ENCODE assay signal across 20 mouse cellular contexts in the genomic region with DNA sequence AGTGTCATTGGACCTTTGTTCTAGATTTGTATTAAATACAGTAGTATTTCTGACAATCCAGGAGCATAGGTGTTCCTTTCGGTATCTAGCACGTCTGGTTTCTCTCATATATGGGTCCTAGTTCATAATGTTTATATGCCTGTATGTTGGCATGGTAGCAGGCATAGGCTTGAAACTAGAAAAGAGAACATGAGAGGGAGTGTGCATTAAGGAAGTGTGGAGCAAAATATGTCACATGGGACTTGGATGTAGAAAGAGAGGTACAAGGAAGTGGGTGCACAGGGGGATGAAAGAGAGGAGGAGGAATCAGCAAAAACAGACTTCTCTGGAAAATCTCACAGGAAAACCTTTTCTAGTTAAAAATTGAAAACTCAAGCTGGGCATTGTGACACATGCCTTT.
DNase-seq lines count a peak whose midpoint lies in the region; ATAC-seq lines count a peak whose summit lies in the region.
"Had no signal": no experiment of that assay in that cellular context is flagged by ENCODE, and none has a peak within 500 bp of the region (broad histone marks: within the 10 kb centered on the region; RNA-seq: fewer than 3 reads in every experiment).

No protein-coding gene starts in this region.

- DNase-seq in T-cell, adult 2 months (ENCODE audit: low spot score): no peak
- no peak for DNase-seq in kidney, postnatal 14 days
- no peak for DNase-seq in adrenal gland, postnatal 25 days
- DNase-seq: adrenal gland, adult 2 months; adrenal gland, adult 8-10 months; adrenal gland, postnatal 10 days; adrenal gland, postnatal 14 days; adrenal gland, postnatal 36 days; B cell, adult 2 months; cerebellum, adult 11 months; cerebellum, adult 11-12 months; cerebellum, adult 18-20 months; cerebellum, adult 2 months; cerebellum, adult 8-10 months had no signal

- peak; percentile 87 for ATAC-seq in granulocyte monocyte progenitor cell, adult 5-6 weeks (replicated peaks; ENCODE audit: poor library complexity, severe bottlenecking)
- peak; percentile 91 for ATAC-seq in megakaryocyte, adult 5-6 weeks (ENCODE audit: poor library complexity, severe bottlenecking)
- peak; percentile 74 for ATAC-seq in megakaryocyte progenitor cell, adult 5-6 weeks (replicated peaks; ENCODE audit: poor library complexity)
- ATAC-seq: activated CD4-positive, CD25-positive, alpha-beta regulatory T cell, adult 4 months; CD4-positive, CD25-positive, alpha-beta regulatory T cell, adult 4 months; Patski had no signal
